Mouse (Mus musculus) ovary, adult 2 months (tissue): ENCODE results near the gene Gm29735. TPM values are rescaled to one million over a fixed set of nuclear protein-coding genes. Genes with fewer than 3 reads are reported as not detected.

Source experiments
- polyA plus RNA-seq: library from polyadenylated mRNA; depleted of rRNA; stranded (reverse); fragments of >200 nt; gene quantifications from 2 replicates; pipeline ENCODE4 v1.2.3, GENCODE M21; 2012; rRNA removed

Gene Gm29735
- not detected in 2 replicates for polyA plus RNA-seq

GRCm38 (mm10) chr7:142157013-142157412 is at the start of gene Gm29735:
TSS of gene Gm29735 (minus strand) at chr7:142157113.

GRCm38 (mm10) chr7:142201064-142201463 is 44.2 kb upstream of the Gm29735 start, which contains the start of gene Krtap5-3:
TSS of gene Krtap5-3 (plus strand) at chr7:142201364.

GRCm38 (mm10) chr7:142190289-142190688 is 33.4 kb upstream of the Gm29735 start, which contains the start of gene Gm10153:
TSS of gene Gm10153 (minus strand) at chr7:142190389.

GRCm38 (mm10) chr7:142175905-142176304 is 19.0 kb upstream of the Gm29735 start, which contains the start of gene Krtap5-2:
TSS of gene Krtap5-2 (minus strand) at chr7:142176005.

GRCm38 (mm10) chr7:142165639-142166038 is 8.7 kb upstream of the Gm29735 start, which contains the start of gene Gm4553:
TSS of gene Gm4553 (minus strand) at chr7:142165739.

GRCm38 (mm10) chr7:142144507-142144906 is 12.4 kb downstream of the Gm29735 start, which contains the start of gene Gm45337:
TSS of gene Gm45337 (minus strand) at chr7:142144607.

GRCm38 (mm10) chr7:142135934-142136333 is 21.0 kb downstream of the Gm29735 start, which contains the start of gene Gm39115:
TSS of gene Gm39115 (minus strand) at chr7:142136034.

GRCm38 (mm10) chr7:142120629-142121028 is 36.3 kb downstream of the Gm29735 start, which contains the start of gene Gm45618:
TSS of gene Gm45618 (minus strand) at chr7:142120729.

Other genes starting within 250 kb of the Gm29735 start
- 82.8 and 103 TPM in 2 replicates for gene Tollip, start 238.6 kb downstream of the Gm29735 start, polyA plus RNA-seq
- gene Brsk2, start 207.4 kb downstream of the Gm29735 start, polyA plus RNA-seq: 0.89 and 1.2 TPM in 2 replicates
- gene Mob2, start 96.0 kb downstream of the Gm29735 start, polyA plus RNA-seq: 35.8 and 47.0 TPM in 2 replicates
- 12.1 and 13.0 TPM in 2 replicates for gene Dusp8, start 61.3 kb downstream of the Gm29735 start, polyA plus RNA-seq
- not detected in 2 replicates for gene Gm45618, start 36.4 kb downstream of the Gm29735 start, polyA plus RNA-seq
- not detected in 2 replicates for gene Gm39115, start 21.1 kb downstream of the Gm29735 start, polyA plus RNA-seq
- gene Gm45337, start 12.5 kb downstream of the Gm29735 start, polyA plus RNA-seq: not detected in 2 replicates
- gene Gm4553, start 8.6 kb upstream of the Gm29735 start, polyA plus RNA-seq: not detected in 2 replicates
- gene Krtap5-2, start 18.9 kb upstream of the Gm29735 start, polyA plus RNA-seq: not detected in 2 replicates
- not detected in 2 replicates for gene Gm10153, start 33.3 kb upstream of the Gm29735 start, polyA plus RNA-seq
- not detected in 2 replicates for gene Krtap5-3, start 44.3 kb upstream of the Gm29735 start, polyA plus RNA-seq
- gene Gm7579, start 54.7 kb upstream of the Gm29735 start, polyA plus RNA-seq: not detected in 2 replicates
- gene Krtap5-5, start 72.9 kb upstream of the Gm29735 start, polyA plus RNA-seq: not detected in 2 replicates
- gene Gm40460, start 84.0 kb upstream of the Gm29735 start, polyA plus RNA-seq: not detected in 2 replicates
- gene Gm2431, start 101.2 kb upstream of the Gm29735 start, polyA plus RNA-seq: not detected in 2 replicates
- gene Gm4559, start 117.2 kb upstream of the Gm29735 start, polyA plus RNA-seq: not detected in 2 replicates
- gene Krtap5-1, start 140.0 kb upstream of the Gm29735 start, polyA plus RNA-seq: not detected in 2 replicates
- gene Krtap5-4, start 146.4 kb upstream of the Gm29735 start, polyA plus RNA-seq: not detected in 2 replicates
- gene Ifitm10, start 216.6 kb upstream of the Gm29735 start, polyA plus RNA-seq: 5.0 and 5.6 TPM in 2 replicates
- gene Gm49369, start 225.6 kb upstream of the Gm29735 start, polyA plus RNA-seq: 0.52 and 2.4 TPM in 2 replicates
- gene Ctsd, start 230.9 kb upstream of the Gm29735 start, polyA plus RNA-seq: 813 and 888 TPM in 2 replicates